Mouse (Mus musculus) adrenal gland, adult (tissue): ENCODE data around the gene S1pr4.

Experiments
- DNase-seq, 2 experiments: peaks; one replicate each; pipeline ENCODE4 v3.0.0; 2022 to 2023; ENCODE audit warnings: low spot score in 1 of 2; ENCODE audit not compliant: inconsistent age in 2 of 2

S1pr4 gene

DNA sequence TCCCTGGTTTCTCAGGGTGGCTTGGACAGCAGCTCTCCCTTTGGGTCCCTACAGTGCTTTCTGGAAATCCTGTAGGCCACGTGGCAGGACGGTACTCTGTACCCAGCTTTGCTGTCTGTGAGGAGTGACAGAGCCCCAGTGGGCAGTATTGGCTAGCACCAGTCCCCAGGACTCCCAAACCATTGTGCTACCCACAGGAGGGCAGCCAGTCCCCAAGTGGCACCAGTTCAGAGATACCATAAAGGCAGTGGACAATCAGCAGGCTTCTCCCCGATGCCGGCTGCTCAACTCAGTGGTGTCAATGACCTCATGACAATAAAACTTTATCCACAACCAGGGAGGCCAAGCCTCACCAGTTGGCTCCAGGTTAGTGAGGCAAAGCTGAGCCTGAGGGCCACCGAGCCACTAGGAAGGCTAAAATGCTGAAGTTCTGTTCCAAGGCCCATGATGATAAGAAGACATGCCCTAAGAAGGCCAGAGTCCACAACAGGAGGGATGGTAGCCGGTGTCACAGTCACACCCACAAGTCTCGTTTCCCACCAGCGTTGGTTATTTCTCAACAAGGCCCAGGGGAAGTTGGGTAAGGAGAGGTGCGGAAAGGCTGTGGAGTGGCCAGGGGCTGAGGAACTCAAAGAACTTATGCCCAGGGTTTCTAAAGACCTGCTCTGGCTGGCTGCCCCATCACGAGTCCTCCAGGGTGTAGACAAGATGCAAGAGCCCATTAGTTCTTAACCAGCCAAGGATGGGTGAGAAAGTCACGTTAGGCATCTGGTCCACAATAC, 5.5 kb downstream of the S1pr4 start:
- DNase-seq = no peak

DNA sequence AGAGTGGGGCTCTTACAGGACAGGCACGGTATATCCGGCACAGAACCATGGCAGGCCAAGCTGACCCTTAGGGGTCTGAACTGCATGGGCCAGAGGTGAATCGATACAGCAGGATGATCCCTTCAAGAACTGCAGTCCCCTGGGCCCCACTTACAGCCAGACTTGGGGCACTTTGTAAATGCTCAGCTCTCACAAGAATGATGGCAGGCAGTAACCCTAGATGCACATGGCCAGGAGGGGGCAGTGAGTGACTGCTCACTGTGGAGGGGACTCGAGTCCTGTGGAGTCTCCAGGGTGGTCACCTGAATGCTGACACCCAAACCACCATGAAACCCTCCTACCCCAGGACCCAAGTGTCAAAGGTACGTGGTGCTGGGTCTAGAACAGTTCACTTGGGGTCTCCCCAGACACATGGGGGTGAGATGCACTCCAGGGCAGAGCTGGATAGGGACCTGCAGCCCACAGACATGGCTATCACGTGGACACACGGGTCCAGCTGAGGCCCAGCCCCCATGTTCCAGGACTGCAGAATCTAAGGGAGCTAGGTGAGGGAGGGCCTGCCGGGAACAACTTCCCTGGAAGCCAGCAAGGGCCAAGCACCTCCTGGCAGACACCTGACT, 6.2 kb downstream of the S1pr4 start:
- DNase-seq = peak in 1 of 2 experiments; percentile 19

DNA sequence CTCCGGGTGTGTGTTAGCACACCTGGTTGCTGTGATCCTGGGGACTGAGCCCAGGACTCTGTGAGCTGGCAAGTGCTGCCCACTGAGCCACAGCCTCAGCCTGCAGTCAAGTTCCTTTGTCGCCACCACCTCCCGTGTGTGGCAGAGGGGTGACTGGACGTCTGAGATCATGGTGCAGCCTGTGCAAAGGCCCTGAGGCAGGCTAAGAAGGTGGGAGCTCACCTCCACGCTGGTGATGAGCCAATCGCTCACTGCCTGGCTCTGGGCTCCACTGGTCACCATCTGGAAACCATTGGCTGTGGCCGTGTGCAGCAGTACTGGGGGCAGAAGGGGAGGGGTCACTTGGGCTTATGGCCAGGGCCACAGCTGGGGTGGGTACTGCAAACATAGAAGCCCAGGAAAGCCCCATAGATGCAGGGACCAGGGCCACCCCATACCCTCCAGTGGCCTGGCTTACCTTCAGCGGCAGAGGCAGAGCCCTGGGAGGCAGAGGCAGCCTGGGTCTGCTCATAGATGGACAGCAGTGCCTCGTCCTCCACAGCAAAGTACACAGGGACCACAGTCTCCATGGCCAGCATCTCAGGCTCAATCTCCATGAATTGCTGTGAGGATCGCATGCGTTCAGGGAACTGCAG, 7.2 kb downstream of the S1pr4 start:
- DNase-seq = peak in 1 of 2 experiments; percentile 11

DNA sequence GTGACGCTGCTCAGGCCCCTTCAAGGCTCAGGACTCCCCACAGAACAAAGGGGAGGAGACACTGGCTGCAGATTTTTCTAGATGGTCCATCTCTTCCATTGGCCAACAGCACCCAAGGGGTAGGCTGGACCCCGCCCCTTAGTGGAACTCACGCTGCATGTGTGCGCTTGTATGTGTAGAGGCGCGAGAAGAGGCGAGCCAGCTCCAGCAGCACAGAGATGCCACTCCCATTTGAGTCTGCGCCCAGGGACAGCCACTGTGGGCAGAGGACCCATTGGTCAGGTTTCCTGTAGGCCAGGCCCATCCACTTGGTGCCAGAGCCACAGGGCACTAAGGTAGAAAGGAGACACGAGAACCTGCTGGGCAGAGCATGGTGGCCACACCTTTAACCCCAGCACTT, 8.9 kb downstream of the S1pr4 start:
- DNase-seq = peak in 1 of 2 experiments; percentile 8

DNA sequence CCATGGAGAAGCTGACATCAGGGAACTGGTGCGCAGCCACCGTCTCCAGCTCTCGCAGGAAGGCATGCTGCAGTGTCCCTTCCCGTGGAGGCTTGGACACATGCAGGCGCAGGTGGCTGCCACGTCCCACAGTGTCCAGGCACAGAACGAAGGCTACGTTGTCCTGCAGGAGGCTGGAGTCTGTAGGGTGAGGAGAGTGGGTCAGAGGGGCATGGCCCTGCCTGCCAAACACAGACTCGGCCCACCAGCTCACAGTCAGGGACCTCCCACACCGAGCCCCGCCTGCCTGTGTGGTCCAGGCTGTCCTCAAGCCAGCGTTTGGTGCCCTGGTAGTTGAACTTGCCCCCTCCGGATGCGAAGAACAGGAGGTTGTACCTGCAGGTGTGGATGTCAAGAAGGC, 10.0 kb downstream of the S1pr4 start:
- DNase-seq = no peak

DNA sequence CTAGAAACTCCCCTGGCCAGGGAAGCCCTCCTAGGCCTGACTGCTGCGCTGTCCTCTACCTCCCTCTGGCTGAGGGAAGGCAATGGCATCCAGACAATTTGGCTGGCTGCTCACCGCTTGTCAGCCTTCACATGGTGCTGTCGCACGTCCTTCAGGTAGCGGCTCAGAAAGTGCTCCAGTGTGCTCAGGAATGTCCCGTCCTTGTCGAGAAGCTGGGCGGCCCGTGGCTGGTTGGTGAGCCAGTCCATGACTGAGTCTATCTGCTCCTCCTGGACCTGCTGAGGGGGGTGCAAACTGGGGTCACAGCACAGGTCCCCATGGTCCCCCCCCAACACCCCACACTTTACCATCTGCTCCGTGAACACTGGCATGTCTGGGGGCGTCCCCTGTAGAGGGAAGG, 11.9 kb downstream of the S1pr4 start:
- DNase-seq = no peak

DNA sequence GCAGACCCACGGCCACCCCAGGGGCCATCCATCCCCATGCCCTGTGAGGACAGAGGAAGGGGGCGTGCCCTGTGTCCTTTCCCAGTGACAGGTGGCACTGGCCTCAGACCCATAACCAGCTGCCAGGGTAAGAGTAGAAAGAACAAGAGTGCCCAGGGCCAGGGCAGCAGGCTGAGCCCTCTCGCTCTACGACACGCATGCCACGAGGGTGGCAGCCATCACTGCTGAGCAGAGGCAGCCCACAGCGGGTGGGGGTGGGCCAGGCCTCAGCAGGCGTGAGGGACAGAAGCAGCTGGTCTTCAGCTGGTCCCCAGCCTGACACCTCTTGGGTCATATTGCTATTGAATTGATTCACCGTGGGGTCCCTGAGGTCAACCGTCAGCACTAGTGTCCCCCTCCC, 13.4 kb downstream of the S1pr4 start:
- DNase-seq = peak in 1 of 2 experiments; percentile 32

DNA sequence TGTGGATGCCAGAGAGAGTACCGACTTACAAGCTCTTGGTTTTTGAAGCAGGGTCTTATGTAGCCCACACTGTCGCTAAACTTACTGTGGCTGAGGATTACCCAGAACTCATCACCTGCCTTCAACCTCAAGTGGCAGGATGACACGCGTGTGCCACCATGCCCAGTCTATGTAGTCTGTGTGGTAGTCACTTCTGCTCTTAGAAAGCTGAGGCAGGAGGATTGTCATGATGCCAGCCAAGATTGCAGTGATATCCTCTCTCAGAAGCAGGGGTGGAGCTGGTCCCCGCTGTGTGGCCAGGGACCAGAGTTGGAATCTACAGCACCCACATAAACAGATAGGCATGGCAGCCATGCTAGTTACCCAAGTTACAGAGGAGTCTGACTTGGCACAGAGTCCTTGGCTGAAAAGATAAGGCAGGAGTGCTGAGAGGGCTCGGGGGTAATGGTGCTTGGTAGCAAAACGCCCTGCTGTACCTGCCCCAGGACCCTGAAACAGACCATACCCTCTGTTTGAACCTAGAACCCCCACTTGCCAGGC, 14.4 kb downstream of the S1pr4 start:
- peak in 1 of 2 experiments; percentile 35 for DNase-seq

DNA sequence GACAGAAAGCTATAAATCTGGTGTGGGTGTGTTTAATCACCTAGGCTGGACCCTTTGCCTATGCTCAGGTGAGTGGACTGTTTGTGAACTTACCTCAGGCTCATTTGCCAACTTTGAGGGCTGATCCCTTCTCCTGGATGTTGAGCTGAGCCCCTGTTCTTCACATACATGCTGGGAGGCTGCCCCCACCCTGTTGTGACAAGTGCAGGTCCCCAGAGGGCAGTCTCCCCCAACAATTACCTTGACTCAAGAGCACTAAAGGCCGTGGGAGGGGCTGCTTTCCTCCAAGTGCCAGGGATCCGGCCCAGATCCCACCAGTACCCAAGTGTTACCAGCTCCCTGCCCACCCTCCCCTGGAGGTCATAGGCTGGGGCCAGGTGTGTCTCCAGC, 14.9 kb downstream of the S1pr4 start:
- DNase-seq = peak in 1 of 2 experiments; percentile 39

DNA sequence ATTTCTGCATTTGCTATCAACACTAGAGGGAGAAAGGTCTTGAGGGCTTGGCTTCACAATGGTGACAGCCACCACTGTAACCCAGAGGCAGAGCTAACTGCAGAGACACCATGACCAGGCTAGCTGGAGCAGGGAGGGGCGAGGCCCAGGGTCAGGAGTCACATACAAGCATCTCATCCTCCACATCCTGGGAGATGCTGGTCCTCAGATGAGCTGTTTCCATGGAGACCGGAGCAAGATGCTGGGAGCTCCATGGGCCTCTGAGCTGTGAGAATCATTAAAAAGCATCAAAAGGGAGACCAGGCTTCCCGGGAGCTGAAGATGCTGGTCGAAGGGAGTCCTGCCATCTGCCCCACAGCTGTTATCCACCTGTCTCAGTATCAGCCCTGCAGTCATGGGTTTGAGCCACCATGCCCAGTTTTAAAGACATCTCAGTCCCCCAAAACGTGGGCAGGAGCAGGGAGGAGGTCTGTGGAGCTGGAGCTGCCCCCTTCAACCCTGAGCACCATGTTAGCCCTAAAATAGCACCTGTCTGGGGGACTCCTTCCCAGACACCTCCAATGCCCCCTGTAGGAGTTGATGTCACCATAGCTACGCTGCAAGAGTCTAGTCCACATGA, 15.4 kb downstream of the S1pr4 start:
- DNase-seq = peak in 1 of 2 experiments; percentile 29

DNA sequence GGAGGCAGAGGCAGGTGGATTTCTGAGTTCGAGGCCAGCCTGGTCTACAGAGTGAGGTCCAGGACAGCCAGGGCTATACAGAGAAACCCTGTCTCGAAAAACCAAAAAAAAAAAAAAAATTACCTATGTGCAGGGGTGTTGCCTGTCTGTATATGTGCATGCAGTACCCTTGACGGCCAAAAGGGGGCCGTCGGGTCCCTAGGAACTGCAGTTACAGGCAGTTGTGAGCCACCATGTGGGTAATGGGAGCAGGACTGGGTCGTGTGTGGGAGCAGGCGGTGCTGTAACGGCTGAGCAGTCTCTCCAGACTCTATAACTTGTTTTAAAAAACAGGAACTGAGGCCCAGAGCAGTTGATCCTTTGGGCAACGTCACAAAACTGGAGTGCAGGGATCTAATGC, 15.9 kb downstream of the S1pr4 start:
- DNase-seq = peak in 1 of 2 experiments; percentile 57

DNA sequence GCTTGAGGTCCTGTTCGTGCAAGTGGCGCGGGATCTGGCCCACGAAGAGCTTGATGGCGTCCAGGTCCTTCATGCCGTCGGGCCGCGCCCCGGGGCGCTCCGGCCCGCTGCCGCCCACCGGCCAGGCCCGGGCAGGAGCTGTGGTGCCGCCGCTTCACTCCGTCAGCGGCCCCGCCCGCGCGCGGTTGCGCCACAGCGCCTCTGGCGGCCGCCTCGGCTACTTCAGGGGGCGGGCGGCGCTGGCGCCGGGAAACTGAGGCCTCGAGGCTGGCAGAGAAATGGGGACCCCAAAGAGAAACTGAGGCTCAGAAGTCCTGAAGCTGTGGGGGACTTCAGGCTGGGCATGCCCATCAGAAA, 17.4 kb downstream of the S1pr4 start, which contains the start of gene Celf5:
Gene Celf5, minus strand, starts transcription at position 177 of the 357 bp plus-strand sequence.
- peak; percentile 54 to 85 for DNase-seq

DNA sequence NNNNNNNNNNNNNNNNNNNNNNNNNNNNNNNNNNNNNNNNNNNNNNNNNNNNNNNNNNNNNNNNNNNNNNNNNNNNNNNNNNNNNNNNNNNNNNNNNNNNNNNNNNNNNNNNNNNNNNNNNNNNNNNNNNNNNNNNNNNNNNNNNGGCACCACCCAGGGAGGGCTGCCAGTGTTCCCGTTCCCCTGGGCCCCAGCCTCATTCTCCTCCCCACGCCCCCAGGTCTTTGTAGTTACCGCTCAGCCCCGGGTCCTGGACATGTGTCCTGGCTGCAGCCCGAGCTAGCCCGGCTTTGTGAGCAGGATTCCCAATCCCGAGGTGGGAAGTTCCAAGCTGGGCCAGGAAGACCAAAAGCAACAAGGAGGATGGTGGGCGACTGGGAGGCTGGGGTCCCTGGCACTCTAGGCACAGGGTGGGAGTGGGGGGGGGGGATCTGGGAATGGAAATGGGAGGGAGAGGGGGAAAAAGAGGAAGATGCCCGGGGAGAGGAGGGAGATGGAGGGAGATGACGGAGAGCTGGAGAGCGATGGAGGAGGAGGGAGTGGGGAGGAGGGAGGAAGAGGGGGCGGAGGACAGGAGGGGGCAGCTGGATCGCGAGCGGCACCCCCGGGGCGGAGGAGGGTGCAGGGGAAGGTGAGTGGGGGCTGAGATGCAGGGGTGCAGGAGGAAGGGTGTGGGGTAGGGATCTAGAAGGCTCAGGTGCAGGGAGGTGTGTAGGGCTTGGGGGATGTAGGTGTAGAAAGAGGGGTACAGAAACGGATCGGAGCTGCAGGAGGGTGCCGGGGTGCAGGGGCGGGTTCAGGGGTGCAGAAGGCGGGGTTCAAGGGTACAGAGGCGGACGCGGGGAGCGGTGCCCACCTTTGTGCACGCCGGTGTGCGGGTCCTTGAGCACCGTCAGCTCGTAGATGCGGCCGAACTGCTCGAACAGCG, 18.1 kb downstream of the S1pr4 start:
- peak in 1 of 2 experiments; percentile 32 for DNase-seq

DNA sequence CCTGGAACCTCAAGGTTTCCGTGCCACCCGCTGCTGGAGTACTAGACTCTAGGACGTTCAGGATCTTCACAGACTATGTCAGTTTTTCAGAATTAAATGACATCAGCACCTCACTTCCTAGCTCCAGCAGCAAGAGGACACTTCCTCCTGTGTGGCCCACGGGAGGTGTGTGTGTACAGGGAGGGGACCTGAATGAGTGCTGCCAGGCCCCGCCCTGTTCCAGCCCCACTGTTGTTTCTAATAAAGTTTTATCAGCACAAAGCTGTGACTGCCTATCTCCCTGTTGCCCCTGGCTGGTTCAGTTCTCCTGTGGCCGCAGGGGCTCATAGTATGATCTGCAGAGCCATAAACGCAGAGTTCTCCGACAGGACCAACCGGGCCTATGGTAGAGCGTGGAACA, 25.5 kb downstream of the S1pr4 start:
- DNase-seq = no peak

DNA sequence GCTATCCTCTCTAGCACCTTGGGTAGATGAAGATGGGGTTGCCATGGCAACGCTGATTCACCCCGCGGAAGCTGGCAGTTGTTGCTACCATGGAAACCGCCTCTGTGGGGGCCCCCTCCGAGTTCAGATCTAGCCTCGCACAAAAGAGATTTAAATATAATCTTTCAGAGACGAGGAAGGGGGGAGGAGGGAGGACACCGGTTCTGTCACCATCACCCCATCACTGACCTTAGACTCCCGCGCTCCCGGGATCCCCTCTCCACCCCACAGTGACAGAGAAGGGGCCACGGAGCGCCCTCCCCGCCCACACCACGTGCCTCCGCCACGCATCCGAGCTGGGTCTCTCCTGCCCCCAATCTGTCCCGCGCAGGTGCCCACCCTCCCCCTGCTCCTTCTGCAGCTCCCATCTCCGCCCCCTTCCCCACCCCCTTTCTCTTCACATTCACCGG, 26.9 kb downstream of the S1pr4 start:
- DNase-seq = no peak

DNA sequence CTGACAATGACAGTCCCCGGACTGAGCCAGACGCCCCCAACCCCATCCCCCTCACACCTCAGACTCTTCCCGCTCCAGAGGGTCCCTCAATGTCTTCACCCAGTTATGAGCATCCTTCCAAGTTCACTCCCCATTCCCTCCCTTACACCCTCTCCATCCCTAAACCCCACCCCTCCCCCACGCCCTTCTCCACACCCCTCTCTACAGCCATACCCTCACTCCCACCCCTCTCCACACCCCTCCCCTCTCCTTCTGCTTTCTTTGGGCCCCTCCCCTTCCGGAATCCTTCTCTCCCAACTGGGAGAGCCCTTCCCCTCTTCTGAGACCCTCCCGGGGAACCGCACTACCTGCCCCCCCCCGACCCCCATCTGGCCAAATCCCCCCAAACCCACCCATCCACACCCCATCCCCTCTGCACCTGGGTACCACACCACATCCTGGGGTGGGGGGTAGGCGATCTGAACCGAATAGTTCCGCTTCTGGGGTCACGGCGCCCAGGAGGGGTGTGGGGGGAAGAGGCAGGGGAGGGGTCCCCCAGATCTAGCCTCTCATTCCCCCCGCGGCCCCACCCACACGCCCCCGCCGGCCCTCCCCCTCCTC, 27.4 kb downstream of the S1pr4 start:
- no peak for DNase-seq

DNA sequence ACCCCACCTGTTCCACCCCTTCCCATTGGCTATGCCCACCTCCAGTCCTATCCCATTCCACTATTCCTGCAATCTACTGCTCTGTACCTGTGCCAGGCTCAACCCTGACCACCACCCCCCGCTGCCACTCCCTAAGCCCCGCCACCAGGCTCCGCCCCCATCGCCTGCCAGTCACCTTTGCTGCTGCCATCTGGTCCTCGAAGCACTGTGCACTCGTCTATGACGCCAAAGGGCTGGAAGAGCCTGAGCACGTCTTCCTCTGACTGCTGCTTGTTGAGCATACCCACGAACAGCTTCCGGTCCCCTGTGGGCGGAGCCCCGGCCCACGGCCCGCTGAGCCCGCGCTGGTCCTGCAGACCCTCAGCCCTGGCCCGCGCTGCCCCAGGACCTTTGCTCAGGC, 29.5 kb downstream of the S1pr4 start:
- no peak for DNase-seq

DNA sequence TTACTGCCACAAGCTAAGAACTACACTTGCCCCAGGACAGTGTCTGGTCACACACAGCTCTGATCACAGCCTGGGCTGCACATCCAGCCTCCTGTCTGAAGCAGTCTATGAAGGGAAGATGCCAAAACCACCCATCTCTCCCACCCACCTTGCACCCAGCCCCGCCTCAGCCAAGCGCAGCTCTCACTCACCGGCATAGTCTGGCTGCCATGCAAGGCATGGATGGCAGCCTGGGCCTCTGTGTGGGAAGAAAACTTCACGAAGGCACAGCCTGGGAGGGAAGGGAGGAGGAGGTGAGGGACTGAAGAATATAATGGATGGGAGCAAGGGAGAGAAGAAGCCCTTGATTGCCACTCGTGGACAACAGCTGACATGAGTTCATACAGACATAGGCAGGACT, 30.7 kb downstream of the S1pr4 start:
- no peak for DNase-seq

DNA sequence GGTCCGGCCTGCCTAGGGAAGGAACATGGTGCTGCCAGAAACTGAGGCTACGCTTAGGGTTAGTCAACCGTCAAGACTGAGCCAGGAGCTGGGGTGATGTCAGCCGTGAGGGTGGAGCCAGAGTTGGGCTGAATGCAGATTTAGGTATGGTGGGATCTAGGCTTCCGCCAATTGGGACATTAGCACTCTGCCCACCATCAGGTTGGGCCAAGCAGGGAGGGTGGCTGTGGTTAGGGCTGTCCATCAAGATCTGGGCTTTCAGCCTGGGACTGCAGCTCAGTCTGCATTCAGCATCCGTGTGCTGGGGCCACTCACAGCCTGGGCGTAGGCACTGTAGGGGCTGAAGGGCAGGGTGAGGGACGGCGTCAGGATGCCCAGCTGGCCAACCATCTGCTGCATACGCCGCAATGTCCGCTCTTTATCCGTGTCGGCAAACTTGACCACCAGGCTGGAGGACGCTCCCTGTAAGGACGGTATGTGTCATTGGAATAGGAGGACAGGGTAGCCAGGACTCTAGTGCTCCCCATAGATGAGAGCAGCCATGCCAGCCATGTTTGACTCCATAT, 32.2 kb downstream of the S1pr4 start:
- no peak for DNase-seq

DNA sequence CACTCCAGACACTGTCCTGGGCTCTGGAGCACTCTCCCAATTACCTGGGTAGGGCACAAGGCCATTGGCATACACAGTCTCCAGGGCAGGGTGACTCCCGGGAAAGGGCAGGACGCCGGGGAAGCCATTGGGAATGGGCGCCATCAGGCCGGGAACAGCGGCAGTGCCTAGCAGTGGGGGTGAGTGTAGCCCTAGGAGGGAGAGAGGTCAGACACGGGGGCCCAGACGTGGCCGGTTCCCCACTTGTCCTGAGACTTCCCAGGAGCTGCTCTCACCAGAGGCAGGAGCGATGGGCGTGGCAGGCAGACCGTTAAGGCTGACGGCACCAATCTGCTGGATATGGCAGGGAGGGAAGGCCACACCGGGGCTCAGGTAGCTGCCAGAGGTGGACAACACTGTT, 33.1 kb downstream of the S1pr4 start:
- no peak for DNase-seq
